ENCODE assay signal across 20 mouse cellular contexts in genomic region chr2:165512426-165512825, GRCm38 (mm10). TPM values are rescaled to one million over a fixed set of nuclear protein-coding genes. Genes with fewer than 3 reads are reported as not detected.
DNase-seq lines count a peak whose midpoint lies in the region; ATAC-seq and TF ChIP-seq lines count a peak whose summit lies in the region.
"Had no signal": no experiment of that assay in that cellular context is flagged by ENCODE, and none has a peak within 500 bp of the region (broad histone marks: within the 10 kb centered on the region; RNA-seq: fewer than 3 reads in every experiment).

No protein-coding gene starts in this region.

- 12% methylated on average over 7 of the region's 7 CpGs for WGBS in kidney, postnatal 0 days

- peak; percentile 18; the same call in 1 of the 2 replicates for ATAC-seq in frontal cortex, adult (ENCODE audit: low TSS enrichment)
- 0 out of 2 replicates have a peak, but pooled peaks have one; percentile 19 for ATAC-seq in kidney, postnatal 0 days (replicated peaks; ENCODE audit: low FRiP score, low read depth)
- ATAC-seq: activated CD4-positive, CD25-positive, alpha-beta regulatory T cell, adult 4 months had no signal

- no peaks in the 10 kb centered on the region for H3K27me3 ChIP-seq in kidney, postnatal 0 days (ENCODE audit: insufficient read depth, low read length)
- H3K27me3 ChIP-seq: forebrain, embryonic 12.5 days; liver, embryonic 15.5 days; midbrain, embryonic 12.5 days had no signal

- peaks cover 11% of the 10 kb centered on the region for H3K4me1 ChIP-seq in kidney, postnatal 0 days (replicated peaks; ENCODE audit: insufficient read depth, low read length)
- H3K4me1 ChIP-seq: liver, embryonic 15.5 days had no signal

- peak overlapping the region; percentile 7; the same call in 1 of the 2 replicates for H3K4me2 ChIP-seq in kidney, postnatal 0 days (ENCODE audit: low read length)
- H3K4me2 ChIP-seq: forebrain, embryonic 12.5 days; heart, embryonic 15.5 days; hindbrain, embryonic 14.5 days; liver, embryonic 15.5 days; midbrain, embryonic 12.5 days had no signal

- no peak for DNase-seq in frontal cortex, postnatal 14 days (ENCODE audit: low spot score in 2 of 2)
- DNase-seq in kidney, postnatal 0 days (ENCODE audit: low spot score), result peak; percentile 77
- DNase-seq in kidney, adult 18-20 months, result no peak
- peak; percentile 29 for DNase-seq in right cerebral cortex, adult 18-20 months
- DNase-seq in right cerebral cortex, postnatal 25 days, result no peak
- DNase-seq in cerebellum, adult 11 months, result no peak
- DNase-seq in gastrocnemius, adult 8-10 months (ENCODE audit: low spot score in 2 of 2), result no peak
- DNase-seq: adrenal gland, postnatal 25 days; cerebellum, adult 9-11 months; kidney, postnatal 36 days; left cerebral cortex, postnatal 4 days; spleen, adult 18-20 months; thymus, postnatal 25 days had no signal

- no peak overlapping the region for H3K9ac ChIP-seq in kidney, postnatal 0 days (ENCODE audit: low read depth, low read length)
- H3K9ac ChIP-seq: forebrain, embryonic 12.5 days; heart, embryonic 15.5 days; hindbrain, embryonic 14.5 days; liver, embryonic 15.5 days; midbrain, embryonic 12.5 days had no signal

- 0 out of 2 replicates have a peak, but pooled peaks cover 7% of the 10 kb centered on the region for H3K36me3 ChIP-seq in kidney, postnatal 0 days (ENCODE audit: insufficient read depth, low read length)
- H3K36me3 ChIP-seq: forebrain, embryonic 12.5 days; heart, embryonic 15.5 days; liver, embryonic 15.5 days; midbrain, embryonic 12.5 days had no signal

- H3K4me3 ChIP-seq in kidney, postnatal 0 days (replicated peaks; ENCODE audit: low read depth, low read length), result no peak overlapping the region
- H3K4me3 ChIP-seq: forebrain, embryonic 12.5 days; heart, embryonic 15.5 days; liver, embryonic 15.5 days; midbrain, embryonic 12.5 days had no signal

- TF ChIP-seq CTCF in kidney, postnatal 0 days (IDR thresholded peaks at IDR 0.05; ENCODE audit: low read depth), result no peak

- H3K27ac ChIP-seq in kidney, postnatal 0 days, result peak overlapping the region; percentile 42; the same call in 1 of the 2 replicates
- H3K27ac ChIP-seq: forebrain, embryonic 12.5 days; heart, embryonic 15.5 days; hindbrain, embryonic 14.5 days; liver, embryonic 15.5 days; midbrain, embryonic 12.5 days had no signal

- H3K9me3 ChIP-seq in kidney, postnatal 0 days (replicated peaks; ENCODE audit: low read length), result no peaks in the 10 kb centered on the region
- H3K9me3 ChIP-seq: forebrain, embryonic 12.5 days; heart, embryonic 15.5 days; liver, embryonic 15.5 days; midbrain, embryonic 12.5 days had no signal

RNA-seq across cellular contexts. Expression of gene Slc2a10, which starts 8.8 kb away (rescaled TPM):
- 3.2 and 4.3 TPM in 2 replicates for polyA plus RNA-seq in kidney, postnatal 0 days (2015; fragmentation: Nextera tagmentation; extraction: Ambion mirVana)
- 1 to 10 TPM in 2 of 4 experiments, under 1 TPM in 2; 0.68 to 1.5 (median 1.0) TPM for total RNA-seq in gastrocnemius, adult 8-10 months (2022)
- polyA plus RNA-seq: activated CD4-positive, CD25-positive, alpha-beta regulatory T cell, adult 4 months had no signal

RNA-seq across cellular contexts. Expression of gene Trp53rka, which starts 19.3 kb away (rescaled TPM):
- polyA plus RNA-seq in kidney, postnatal 0 days (2015; fragmentation: Nextera tagmentation; extraction: Ambion mirVana), result 27.2 and 27.5 TPM in 2 replicates
- 10 to 100 TPM in 3 of 4 experiments, 1 to 10 TPM in 1; 9.2 to 11.5 (median 10.4) TPM for total RNA-seq in gastrocnemius, adult 8-10 months (2022)

RNA-seq across cellular contexts. Expression of gene Slc13a3, which starts 39.4 kb away (rescaled TPM):
- 8.3 and 9.7 TPM in 2 replicates for polyA plus RNA-seq in kidney, postnatal 0 days (2015; fragmentation: Nextera tagmentation; extraction: Ambion mirVana)
- under 1 TPM in 1 of 4 experiments, not detected in 3; 0.16 TPM for total RNA-seq in gastrocnemius, adult 8-10 months (2022)
- polyA plus RNA-seq: activated CD4-positive, CD25-positive, alpha-beta regulatory T cell, adult 4 months had no signal

Comparison
In these comparisons a context has a peak if more than half of its experiments do, and no peak if none do; other contexts are left out.
1. DNase-seq: peak in kidney, postnatal 0 days (single experiment) and right cerebral cortex, adult 18-20 months (single experiment); none in frontal cortex, postnatal 14 days (0 of 2), kidney, adult 18-20 months (single experiment), right cerebral cortex, postnatal 25 days (single experiment), cerebellum, adult 11 months (single experiment) and gastrocnemius, adult 8-10 months (0 of 2).